Mouse (Mus musculus) limb, embryonic 12.5 days (tissue): ENCODE measurements at regions not wholly inside any gene's neighbourhood (a gene's known extent, or its start where the extent isn't known, plus 50 kb on each side); places are given as distances from the start of the nearest gene placed in this dataset.

Experiments
- ATAC-seq: fragments of 200-750 bp; cut with Nextera tagmentation; 2 replicates; pipeline ENCODE4 v1.8.0; 2017; ENCODE audit warnings: low read depth, moderate TSS enrichment; ENCODE audit not compliant: insufficient number of reproducible peaks, insufficient read depth, low FRiP score, low TSS enrichment
- H3K27ac ChIP-seq: fragments of 300-500 bp; sonication (generic); 2 replicates; pipeline ENCODE4 v1.5.1; 2016; ENCODE audit warnings: mild to moderate bottlenecking, moderate library complexity
- H3K27me3 ChIP-seq: fragments of 300-500 bp; sonication (generic); 2 replicates; pipeline ENCODE4 v1.6.1; 2016; ENCODE audit warnings: mild to moderate bottlenecking, moderate library complexity
- H3K36me3 ChIP-seq: fragments of 300-500 bp; sonication (generic); 2 replicates; pipeline ENCODE4 v1.6.1; 2016; ENCODE audit warnings: mild to moderate bottlenecking, moderate library complexity
- H3K4me1 ChIP-seq: fragments of 300-500 bp; sonication (generic); replicated peaks from 2 replicates; pipeline ENCODE4 v1.6.1; 2016
- H3K4me2 ChIP-seq: fragments of 300-500 bp; sonication (generic); 2 replicates; pipeline ENCODE4 v1.6.1; 2016; ENCODE audit warnings: mild to moderate bottlenecking, moderate library complexity
- H3K4me3 ChIP-seq: fragments of 300-500 bp; sonication (generic); replicated peaks from 2 replicates; pipeline ENCODE4 v1.5.1; 2016; ENCODE audit warnings: mild to moderate bottlenecking
- H3K9ac ChIP-seq: fragments of 300-500 bp; sonication (generic); replicated peaks from 2 replicates; pipeline ENCODE4 v1.6.1; 2016; ENCODE audit warnings: mild to moderate bottlenecking, moderate library complexity
- H3K9me3 ChIP-seq: fragments of 300-500 bp; sonication (generic); 2 replicates; pipeline ENCODE4 v1.6.1; 2016; ENCODE audit warnings: mild to moderate bottlenecking, moderate library complexity
- WGBS: fragments of 180-500 bp; shearing (Covaris S2); methylation state at CpG from one replicate; pipeline ENCODE4 v1.1.7; 2016; 5-methylcytosine and 5-hydroxymethylcytosine counted together

GRCm38 (mm10) chr13:31681571-31681970, 56.0 kb downstream of the Foxf2 start:
- H3K27me3 ChIP-seq: no peaks in the 10 kb centered on the region
- no peaks in the 10 kb centered on the region for H3K36me3 ChIP-seq
- no peak overlapping the region for H3K27ac ChIP-seq
- H3K9ac ChIP-seq: no peak overlapping the region
- ATAC-seq: no peak
- WGBS: 79% methylated on average over 4 of the region's 4 CpGs
- no peak overlapping the region for H3K4me2 ChIP-seq
- H3K4me1 ChIP-seq: no peaks in the 10 kb centered on the region
- H3K9me3 ChIP-seq: no peaks in the 10 kb centered on the region
- no peak overlapping the region for H3K4me3 ChIP-seq

GRCm38 (mm10) chr13:31683311-31683710, 57.7 kb downstream of the Foxf2 start:
- Histone ChIP-seq H3K4me1 (no peaks in the 10 kb centered on the region), H3K9ac (no peak overlapping the region), H3K36me3 (no peaks in the 10 kb centered on the region), H3K27ac (no peak overlapping the region), H3K27me3 (no peaks in the 10 kb centered on the region), H3K9me3 (no peaks in the 10 kb centered on the region), H3K4me3 (no peak overlapping the region), H3K4me2 (no peak overlapping the region)
- no peak for ATAC-seq
- 40% methylated on average over 5 of the region's 5 CpGs for WGBS

- no peak for ATAC-seq
- 90% methylated on average over 3 of the region's 3 CpGs for WGBS
- Histone ChIP-seq H3K36me3 (no peaks in the 10 kb centered on the region), H3K4me1 (no peaks in the 10 kb centered on the region), H3K4me2 (no peak overlapping the region), H3K27ac (no peak overlapping the region), H3K9me3 (no peaks in the 10 kb centered on the region), H3K27me3 (no peaks in the 10 kb centered on the region), H3K4me3 (no peak overlapping the region), H3K9ac (no peak overlapping the region)
Measured at GRCm38 (mm10) chr13:31688531-31688930, 62.9 kb downstream of the Foxf2 start.

- Histone ChIP-seq H3K27ac (no peak overlapping the region), H3K9me3 (no peaks in the 10 kb centered on the region), H3K27me3 (no peaks in the 10 kb centered on the region), H3K36me3 (no peaks in the 10 kb centered on the region), H3K9ac (no peak overlapping the region), H3K4me1 (no peaks in the 10 kb centered on the region), H3K4me3 (no peak overlapping the region), H3K4me2 (no peak overlapping the region)
- ATAC-seq: no peak
- 3% methylated on average over 1 of the region's 1 CpGs for WGBS
Measured at GRCm38 (mm10) chr13:31689317-31689716, 63.7 kb downstream of the Foxf2 start.

- Histone ChIP-seq H3K9ac (no peak overlapping the region), H3K27ac (no peak overlapping the region), H3K36me3 (no peaks in the 10 kb centered on the region), H3K4me1 (peaks cover 11% of the 10 kb centered on the region), H3K4me3 (no peak overlapping the region), H3K9me3 (no peaks in the 10 kb centered on the region), H3K4me2 (no peak overlapping the region), H3K27me3 (0 out of 2 replicates have a peak, but pooled peaks cover 3% of the 10 kb centered on the region)
- no peak for ATAC-seq
- 81% methylated on average over 7 of the region's 7 CpGs for WGBS
Measured at GRCm38 (mm10) chr13:31695725-31696124, 70.1 kb downstream of the Foxf2 start.

GRCm38 (mm10) chr13:31704199-31704598, 78.6 kb downstream of the Foxf2 start:
- Histone ChIP-seq H3K9ac (no peak overlapping the region), H3K4me2 (no peak overlapping the region), H3K27me3 (peaks cover 36% of the 10 kb centered on the region), H3K36me3 (no peaks in the 10 kb centered on the region), H3K4me1 (peaks cover 5% of the 10 kb centered on the region; the same call in 1 of the 2 replicates), H3K27ac (no peak overlapping the region), H3K4me3 (no peak overlapping the region), H3K9me3 (no peaks in the 10 kb centered on the region)
- WGBS: 72% methylated on average over 1 of the region's 1 CpGs
- no peak for ATAC-seq

- no peak overlapping the region for H3K27ac ChIP-seq
- H3K4me1 ChIP-seq: peaks cover 8% of the 10 kb centered on the region
- H3K9me3 ChIP-seq: no peaks in the 10 kb centered on the region
- H3K9ac ChIP-seq: no peak overlapping the region
- H3K4me3 ChIP-seq: no peak overlapping the region
- H3K4me2 ChIP-seq: no peak overlapping the region
- no peak for ATAC-seq
- 62% methylated on average over 2 of the region's 2 CpGs for WGBS
- H3K36me3 ChIP-seq: no peaks in the 10 kb centered on the region
- peaks cover 36% of the 10 kb centered on the region for H3K27me3 ChIP-seq
Measured at GRCm38 (mm10) chr13:31705406-31705805, 79.8 kb downstream of the Foxf2 start.

GRCm38 (mm10) chr13:31710681-31711080, 85.1 kb downstream of the Foxf2 start:
- H3K27me3 ChIP-seq: peaks cover 34% of the 10 kb centered on the region
- 22% methylated on average over 6 of the region's 6 CpGs for WGBS
- peak; percentile 81 for ATAC-seq

GRCm38 (mm10) chr13:31715683-31716082, 90.1 kb downstream of the Foxf2 start:
- Histone ChIP-seq H3K36me3 (no peaks in the 10 kb centered on the region), H3K27ac (peak overlapping the region; percentile 62; the same call in 1 of the 2 replicates), H3K9ac (no peak overlapping the region), H3K9me3 (no peaks in the 10 kb centered on the region), H3K4me3 (no peak overlapping the region), H3K4me2 (no peak overlapping the region), H3K4me1 (peaks cover 41% of the 10 kb centered on the region), H3K27me3 (0 out of 2 replicates have a peak, but pooled peaks cover 6% of the 10 kb centered on the region)
- no peak for ATAC-seq
- 4% methylated on average over 2 of the region's 2 CpGs for WGBS

More at GRCm38 (mm10) chr13:31710681-31711080, 85.1 kb downstream of the Foxf2 start:
- Histone ChIP-seq H3K4me1 (peaks cover 31% of the 10 kb centered on the region), H3K36me3 (no peaks in the 10 kb centered on the region), H3K4me3 (no peak overlapping the region), H3K9ac (no peak overlapping the region), H3K9me3 (no peaks in the 10 kb centered on the region), H3K4me2 (no peak overlapping the region), H3K27ac (peak overlapping the region; percentile 88)

- Histone ChIP-seq H3K27me3 (0 out of 2 replicates have a peak, but pooled peaks cover 6% of the 10 kb centered on the region), H3K27ac (peak overlapping the region; percentile 62; the same call in 1 of the 2 replicates), H3K9me3 (no peaks in the 10 kb centered on the region), H3K4me3 (no peak overlapping the region), H3K36me3 (no peaks in the 10 kb centered on the region), H3K4me2 (no peak overlapping the region; the same call in 1 of the 2 replicates), H3K4me1 (peaks cover 36% of the 10 kb centered on the region), H3K9ac (no peak overlapping the region)
- peak; percentile 46 for ATAC-seq
- WGBS: 0% methylated on average over 2 of the region's 2 CpGs
Measured at GRCm38 (mm10) chr13:31716771-31717170, 89.7 kb upstream of the Foxc1 start.

- H3K9me3 ChIP-seq: no peaks in the 10 kb centered on the region
- no peak overlapping the region for H3K27ac ChIP-seq
- 44% methylated on average over 2 of the region's 2 CpGs for WGBS
- H3K27me3 ChIP-seq: 0 out of 2 replicates have a peak, but pooled peaks cover 3% of the 10 kb centered on the region
- H3K4me3 ChIP-seq: no peak overlapping the region
- no peak for ATAC-seq
- H3K36me3 ChIP-seq: no peaks in the 10 kb centered on the region
- H3K9ac ChIP-seq: no peak overlapping the region
- H3K4me1 ChIP-seq: peaks cover 15% of the 10 kb centered on the region
- no peak overlapping the region for H3K4me2 ChIP-seq
Measured at GRCm38 (mm10) chr13:31720731-31721130, 85.7 kb upstream of the Foxc1 start.

GRCm38 (mm10) chr13:31728862-31729261, 77.6 kb upstream of the Foxc1 start:
- Histone ChIP-seq H3K27ac (no peak overlapping the region), H3K4me1 (0 out of 2 replicates have a peak, but pooled peaks cover 2% of the 10 kb centered on the region), H3K36me3 (no peaks in the 10 kb centered on the region), H3K27me3 (no peaks in the 10 kb centered on the region), H3K4me2 (no peak overlapping the region), H3K9ac (no peak overlapping the region), H3K4me3 (no peak overlapping the region), H3K9me3 (no peaks in the 10 kb centered on the region)
- 88% methylated on average over 2 of the region's 2 CpGs for WGBS
- no peak for ATAC-seq
